Mouse (Mus musculus): ENCODE measurements around the gene Myl3. TPM values are rescaled to one million over a fixed set of nuclear protein-coding genes. Genes with fewer than 3 reads are reported as not detected.

Gene Myl3
- total and polyA plus RNA-seq, 3 experiments: not detected

DNA sequence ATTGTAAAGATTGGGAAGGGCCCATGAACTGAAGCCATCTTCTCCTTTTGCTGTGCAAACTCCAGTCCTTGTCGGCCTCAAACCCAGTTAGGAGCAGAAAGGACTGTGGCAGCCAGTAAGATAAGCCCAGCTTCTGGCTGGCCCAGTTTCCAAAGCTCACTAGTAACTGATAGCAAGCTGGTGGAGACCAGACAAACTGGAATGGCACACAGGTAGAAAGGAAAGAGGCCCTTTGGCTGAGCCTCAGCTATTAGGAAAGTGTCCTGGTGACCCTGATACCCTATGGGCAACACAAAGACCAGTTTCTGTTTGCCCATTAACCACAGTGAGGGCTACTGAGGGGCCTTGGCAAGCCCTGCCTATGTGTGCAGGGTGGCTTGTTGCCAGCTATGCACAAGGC lies 38.8 kb upstream of the Myl3 start:
- H3K27ac ChIP-seq (ENCODE audit: insufficient read depth, low read depth): no peak overlapping the region
- no peak for TF ChIP-seq ZMIZ1 (IDR thresholded peaks at IDR 0.05; ENCODE audit: low read depth, low read length)
- TF ChIP-seq BHLHE40 (IDR thresholded peaks at IDR 0.05; ENCODE audit: low read depth, low read length): no peak
- TF ChIP-seq TCF12 (IDR thresholded peaks at IDR 0.05; ENCODE audit: low read depth, low read length): no peak
- TF ChIP-seq HCFC1 (IDR thresholded peaks at IDR 0.05; ENCODE audit: low read depth, low read length): no peak
- TF ChIP-seq CTCF (conservative IDR thresholded peaks at IDR 0.05 in 1 of 2, IDR thresholded peaks at IDR 0.05 in 1 of 2; ENCODE audit: low read depth in 2 of 2, low read length in 2 of 2): no peak
- TF ChIP-seq NRF1 (IDR thresholded peaks at IDR 0.05; ENCODE audit: low read depth, low read length): no peak
- TF ChIP-seq ELF1 (IDR thresholded peaks at IDR 0.05; ENCODE audit: low read depth, low read length): no peak
- TF ChIP-seq IRF4 (IDR thresholded peaks at IDR 0.05; ENCODE audit: low read depth, low read length): no peak
- no peak for TF ChIP-seq PAX5 (IDR thresholded peaks at IDR 0.05; ENCODE audit: low read length)
- no peak for TF ChIP-seq POLR2A (IDR thresholded peaks at IDR 0.05; ENCODE audit: low read depth, low read length)
- no peak for TF ChIP-seq USF2 (conservative IDR thresholded peaks at IDR 0.05; ENCODE audit: low read depth, low read length)
- TF ChIP-seq SIN3A (IDR thresholded peaks at IDR 0.05; ENCODE audit: low read length): no peak
- TF ChIP-seq TBP (conservative IDR thresholded peaks at IDR 0.05; ENCODE audit: low read depth, low read length): no peak
- H3K4me1 ChIP-seq (ENCODE audit: control insufficient read depth in 1 of 2, insufficient read depth in 2 of 2): peaks cover 6 to 22% of the 10 kb centered on the region in 2 experiments
- H3K9ac ChIP-seq (ENCODE audit: insufficient read depth, low read depth): no peak overlapping the region
- in situ Hi-C loops (cut with MboI; ENCODE audit: low pct_ligation_motif_present, low pct_unique_long_range_greater_than_20kb, low sequenced_read_pairs) (no loop called here), dilution Hi-C loops (cut with MboI; ENCODE audit: extremely low pct_ligation_motif_present, extremely low pct_unique_long_range_greater_than_20kb, low sequenced_read_pairs) (no loop called here)
- peaks cover 14 to 71% of the 10 kb centered on the region in 2 experiments for H3K36me3 ChIP-seq (replicated peaks in 1 of 2; ENCODE audit: control insufficient read depth in 1 of 2, insufficient read depth in 1 of 2, low read length in 1 of 2)
- H3K9me3 ChIP-seq (replicated peaks; ENCODE audit: low read length): no peaks in the 10 kb centered on the region
- H3K27me3 ChIP-seq (replicated peaks): no peaks in the 10 kb centered on the region
- H3K79me2 ChIP-seq (replicated peaks; ENCODE audit: control insufficient read depth, extremely low read depth, insufficient read depth, poor library complexity, severe bottlenecking): no peaks in the 10 kb centered on the region
- H3K4me3 ChIP-seq (replicated peaks in 1 of 3; ENCODE audit: low read depth in 2 of 3, low read length in 2 of 3, poor library complexity in 1 of 3): no peak overlapping the region
- no peak for DNase-seq (ENCODE audit: extremely low read depth)
- H3K4me2 ChIP-seq (ENCODE audit: insufficient read depth, low read depth, poor library complexity, severe bottlenecking): no peak overlapping the region

DNA sequence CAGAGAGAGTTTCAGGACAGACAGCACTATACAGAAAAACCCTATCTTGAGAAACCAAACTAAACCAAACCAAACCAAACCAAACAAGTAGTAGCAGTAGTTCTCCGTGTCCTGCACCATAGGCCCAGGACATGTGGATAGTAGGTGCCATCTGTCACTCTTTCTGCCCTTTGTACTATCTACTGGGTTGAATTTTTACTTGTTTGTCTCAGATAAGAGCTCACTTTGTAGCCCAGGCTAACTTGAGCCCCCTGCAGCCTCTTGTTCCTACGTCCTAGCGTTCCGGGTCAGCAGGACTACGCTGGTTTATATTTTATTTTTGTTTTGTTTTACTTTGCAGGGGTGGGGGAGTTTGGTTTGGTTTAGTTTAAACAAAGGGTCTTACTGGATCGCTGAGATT lies 37.7 kb upstream of the Myl3 start:
- no peak for DNase-seq (ENCODE audit: extremely low read depth)
- Histone ChIP-seq H3K36me3 (replicated peaks in 1 of 2; ENCODE audit: control insufficient read depth in 1 of 2, insufficient read depth in 1 of 2, low read length in 1 of 2) (peaks cover 17 to 77% of the 10 kb centered on the region in 2 experiments), H3K9ac (ENCODE audit: insufficient read depth, low read depth) (no peak overlapping the region), H3K27ac (ENCODE audit: insufficient read depth, low read depth) (no peak overlapping the region), H3K4me3 (replicated peaks in 1 of 3; ENCODE audit: low read depth in 2 of 3, low read length in 2 of 3, poor library complexity in 1 of 3) (no peak overlapping the region), H3K79me2 (replicated peaks; ENCODE audit: control insufficient read depth, extremely low read depth, insufficient read depth, poor library complexity, severe bottlenecking) (no peaks in the 10 kb centered on the region), H3K27me3 (replicated peaks) (no peaks in the 10 kb centered on the region), H3K4me1 (ENCODE audit: control insufficient read depth in 1 of 2, insufficient read depth in 2 of 2) (peaks cover 6 to 22% of the 10 kb centered on the region in 2 experiments), H3K4me2 (ENCODE audit: insufficient read depth, low read depth, poor library complexity, severe bottlenecking) (no peak overlapping the region), H3K9me3 (replicated peaks; ENCODE audit: low read length) (no peaks in the 10 kb centered on the region)
- in situ Hi-C loops (cut with MboI; ENCODE audit: low pct_ligation_motif_present, low pct_unique_long_range_greater_than_20kb, low sequenced_read_pairs) (no loop called here), dilution Hi-C loops (cut with MboI; ENCODE audit: extremely low pct_ligation_motif_present, extremely low pct_unique_long_range_greater_than_20kb, low sequenced_read_pairs) (no loop called here)
- no peak for TF ChIP-seq MAFK (IDR thresholded peaks at IDR 0.05; ENCODE audit: insufficient replicate concordance, low read length)
- no peak for TF ChIP-seq MYC (IDR thresholded peaks at IDR 0.05; ENCODE audit: low read depth, low read length)
- TF ChIP-seq GABPA (IDR thresholded peaks at IDR 0.05; ENCODE audit: insufficient replicate concordance, low read depth, low read length): no peak
- TF ChIP-seq POLR2AphosphoS2 (IDR thresholded peaks at IDR 0.05; ENCODE audit: low read depth, low read length): no peak
- TF ChIP-seq CTCF (conservative IDR thresholded peaks at IDR 0.05 in 1 of 2, IDR thresholded peaks at IDR 0.05 in 1 of 2; ENCODE audit: low read depth in 2 of 2, low read length in 2 of 2): no peak
- TF ChIP-seq MAZ (IDR thresholded peaks at IDR 0.05; ENCODE audit: low read depth, low read length): no peak
- no peak for TF ChIP-seq POLR2A (IDR thresholded peaks at IDR 0.05; ENCODE audit: low read depth, low read length)
